8 mouse cellular contexts compared by ENCODE assay signal in genomic region chr2:29054545-29054935, GRCm38 (mm10). TPM values are rescaled to one million over a fixed set of nuclear protein-coding genes. Genes with fewer than 3 reads are reported as not detected.
A peak's percentile ranks its signal among the peaks of the same experiment; 100 is the strongest.
DNase-seq lines count a peak whose midpoint lies in the region; ATAC-seq and TF ChIP-seq lines count a peak whose summit lies in the region.

No protein-coding gene starts in this region.

- peaks cover 8% of the 10 kb centered on the region for H3K4me1 ChIP-seq in heart, embryonic 13.5 days
- H3K4me1 ChIP-seq in MEL (ENCODE audit: control insufficient read depth in 1 of 2, insufficient read depth in 2 of 2, low read length in 2 of 2): peaks cover 0 to 10% of the 10 kb centered on the region in 2 experiments; a peak in 2 of 4 replicates
- no peaks in the 10 kb centered on the region for H3K4me1 ChIP-seq in hindbrain, embryonic 11.5 days (replicated peaks; ENCODE audit: control insufficient read depth, insufficient read depth, low read length)
- H3K4me1 ChIP-seq in midbrain, embryonic 10.5 days: peaks cover 50% of the 10 kb centered on the region

- 1% methylated on average over 30 of the region's 30 CpGs for WGBS in heart, embryonic 13.5 days
- WGBS in hindbrain, embryonic 11.5 days: 2% methylated on average over 30 of the region's 30 CpGs
- 1% methylated on average over 30 of the region's 30 CpGs for WGBS in midbrain, embryonic 10.5 days

- H3K4me2 ChIP-seq in heart, embryonic 13.5 days: peak overlapping the region; percentile 81
- peak overlapping the region; percentile 82 for H3K4me2 ChIP-seq in hindbrain, embryonic 11.5 days (replicated peaks; ENCODE audit: low read depth, low read length)

- H3K36me3 ChIP-seq in heart, embryonic 13.5 days: no peaks in the 10 kb centered on the region
- H3K36me3 ChIP-seq in MEL (ENCODE audit: control insufficient read depth in 1 of 2, insufficient read depth in 2 of 2, low read length in 2 of 2): peaks cover 0 to 7% of the 10 kb centered on the region in 2 experiments; a peak in 2 of 4 replicates
- H3K36me3 ChIP-seq in hindbrain, embryonic 11.5 days (ENCODE audit: control insufficient read depth, insufficient read depth, low read length): no peaks in the 10 kb centered on the region
- no peaks in the 10 kb centered on the region for H3K36me3 ChIP-seq in midbrain, embryonic 10.5 days

- no peak overlapping the region for H3K27ac ChIP-seq in heart, embryonic 13.5 days (replicated peaks)
- H3K27ac ChIP-seq in MEL (ENCODE audit: control insufficient read depth, low read depth, low read length): no peak overlapping the region; the same call in 1 of the 2 replicates
- no peak overlapping the region for H3K27ac ChIP-seq in hindbrain, embryonic 11.5 days (ENCODE audit: low read depth, low read length)
- peak overlapping the region; percentile 91 for H3K27ac ChIP-seq in midbrain, embryonic 10.5 days (replicated peaks)

- no peaks in the 10 kb centered on the region; the same call in 1 of the 2 replicates for H3K79me2 ChIP-seq in MEL (ENCODE audit: control insufficient read depth, insufficient read depth, low read length, poor library complexity)

- peak overlapping the region; percentile 83 for H3K9ac ChIP-seq in heart, embryonic 13.5 days
- H3K9ac ChIP-seq in MEL (ENCODE audit: control insufficient read depth, low read depth, low read length, poor library complexity, severe bottlenecking): peak overlapping the region; percentile 77
- 0 out of 2 replicates have a peak overlapping the region, but pooled peaks have one; percentile 49 for H3K9ac ChIP-seq in hindbrain, embryonic 11.5 days (ENCODE audit: low read depth, low read length)

- DNase-seq in heart, adult 8-10 months (ENCODE audit: low spot score): no peak
- DNase-seq in MEL (ENCODE audit: low read depth, low spot score): no peak
- DNase-seq in hindbrain, embryonic 11.5 days (ENCODE audit: low spot score): peak; percentile 23
- no peak for DNase-seq in midbrain, embryonic 10.5 days (ENCODE audit: low spot score)
- DNase-seq in adipocyte (ENCODE audit: low spot score): no peak
- no peak for DNase-seq in cerebellum, adult 9-11 months
- DNase-seq in spleen, postnatal 14 days (ENCODE audit: low spot score in 2 of 2): no peak

- ATAC-seq in heart, embryonic 13.5 days (ENCODE audit: extremely low read depth, insufficient number of reproducible peaks, low FRiP score, low TSS enrichment): no peak
- no peak for ATAC-seq in hindbrain, embryonic 11.5 days (ENCODE audit: low FRiP score)

- TF ChIP-seq CTCF in MEL (IDR thresholded peaks at IDR 0.05 in 2 of 3, conservative IDR thresholded peaks at IDR 0.05 in 1 of 3; ENCODE audit: control insufficient read depth in 1 of 3, insufficient read depth in 1 of 3, low read depth in 2 of 3, low read length in 3 of 3, poor library complexity in 1 of 3, severe bottlenecking in 1 of 3): no peak

- peaks cover 42% of the 10 kb centered on the region for H3K27me3 ChIP-seq in heart, embryonic 13.5 days (replicated peaks)
- no peaks in the 10 kb centered on the region for H3K27me3 ChIP-seq in MEL (ENCODE audit: control insufficient read depth in 1 of 2, insufficient read depth in 2 of 2, low read length in 2 of 2)
- peaks cover 11% of the 10 kb centered on the region for H3K27me3 ChIP-seq in hindbrain, embryonic 11.5 days (ENCODE audit: control insufficient read depth, insufficient read depth, low read length)
- H3K27me3 ChIP-seq in midbrain, embryonic 10.5 days (ENCODE audit: low read depth, poor library complexity, severe bottlenecking): peaks cover 69% of the 10 kb centered on the region

- H3K9me3 ChIP-seq in heart, embryonic 13.5 days: no peaks in the 10 kb centered on the region
- no peaks in the 10 kb centered on the region for H3K9me3 ChIP-seq in MEL (replicated peaks; ENCODE audit: insufficient read depth, low read length)
- no peaks in the 10 kb centered on the region for H3K9me3 ChIP-seq in hindbrain, embryonic 11.5 days (ENCODE audit: control insufficient read depth, low read length)
- H3K9me3 ChIP-seq in midbrain, embryonic 10.5 days (replicated peaks): no peaks in the 10 kb centered on the region

- peak overlapping the region; percentile 62 for H3K4me3 ChIP-seq in heart, embryonic 13.5 days
- H3K4me3 ChIP-seq in MEL (ENCODE audit: control insufficient read depth in 1 of 2, insufficient read depth in 1 of 2, low read depth in 2 of 2, low read length in 2 of 2): peak overlapping the region; percentile 59 to 67
- H3K4me3 ChIP-seq in hindbrain, embryonic 11.5 days (ENCODE audit: low read depth, low read length): peak overlapping the region; percentile 37
- H3K4me3 ChIP-seq in midbrain, embryonic 10.5 days: peak overlapping the region; percentile 66

- TF ChIP-seq RAD21 in MEL (IDR thresholded peaks at IDR 0.05; ENCODE audit: low read depth, low read length): no peak

- no peak for TF ChIP-seq EP300 in MEL (IDR thresholded peaks at IDR 0.05; ENCODE audit: low read depth in 1 of 2, low read length in 2 of 2)

- TF ChIP-seq POLR2A in MEL (IDR thresholded peaks at IDR 0.05; ENCODE audit: control insufficient read depth in 1 of 2, insufficient read depth in 1 of 2, low read depth in 1 of 2, low read length in 2 of 2, poor library complexity in 1 of 2): no peak

TF ChIP-seq in MEL, 35 proteins besides CTCF, POLR2A, EP300 and RAD21:
- TF ChIP-seq ZKSCAN1 (IDR thresholded peaks at IDR 0.05; ENCODE audit: low read depth, low read length) (no peak), SMC3 (IDR thresholded peaks at IDR 0.05; ENCODE audit: low read depth, low read length) (no peak), CHD1 (IDR thresholded peaks at IDR 0.05; ENCODE audit: low read depth, low read length) (no peak), UBTF (IDR thresholded peaks at IDR 0.05; ENCODE audit: borderline replicate concordance, insufficient read depth, low read depth, low read length) (no peak), KAT2A (conservative IDR thresholded peaks at IDR 0.05; ENCODE audit: low read depth, low read length) (no peak), JUND (IDR thresholded peaks at IDR 0.05; ENCODE audit: low read depth, low read length) (no peak), GABPA (IDR thresholded peaks at IDR 0.05; ENCODE audit: low read depth, low read length) (no peak), MAFK (IDR thresholded peaks at IDR 0.05; ENCODE audit: borderline replicate concordance, low read depth, low read length) (no peak), NELFE (IDR thresholded peaks at IDR 0.05; ENCODE audit: low read depth, low read length) (no peak), MYB (IDR thresholded peaks at IDR 0.05; ENCODE audit: low read depth, low read length) (no peak), USF1 (IDR thresholded peaks at IDR 0.05; ENCODE audit: low read depth, low read length) (no peak), TAL1 (IDR thresholded peaks at IDR 0.05; ENCODE audit: low read length) (no peak), SIN3A (IDR thresholded peaks at IDR 0.05; ENCODE audit: low read length) (no peak), MXI1 (IDR thresholded peaks at IDR 0.05; ENCODE audit: low read depth, low read length) (no peak), CHD2 (IDR thresholded peaks at IDR 0.05; ENCODE audit: low read length) (no peak)

RNA-seq across cellular contexts. Expression of gene Cfap77, which starts 0.3 kb away (rescaled TPM):
- 0.19 and 0.20 TPM in 2 replicates for polyA plus RNA-seq in heart, embryonic 13.5 days (2015; fragmentation: Nextera tagmentation; extraction: Ambion mirVana)
- not detected for total RNA-seq in heart, adult 8-10 months (2022)
- 0.95 and 1.1 TPM in 2 replicates for total RNA-seq in MEL (2012; rRNA removed)
- polyA plus RNA-seq in MEL (2012; ENCODE audit: insufficient read depth in 1 of 2, insufficient read length in 2 of 2, low read depth in 1 of 2, low replicate concordance in 2 of 2, missing spikeins in 1 of 2): 1 to 10 TPM in 1 of 2 experiments, not detected in 1; 2.4 TPM
- 0.51 and 0.75 TPM in 2 replicates for polyA plus RNA-seq in hindbrain, embryonic 11.5 days (2014; fragmentation: Nextera tagmentation; extraction: Ambion mirVana)
- 1.0 and 2.4 TPM in 2 replicates for polyA plus RNA-seq in midbrain, embryonic 10.5 days (2016; fragmentation: Nextera tagmentation; extraction: Ambion mirVana)

RNA-seq across cellular contexts. Expression of gene Ttf1, which starts 5.5 kb away (rescaled TPM):
- 5.0 and 6.0 TPM in 2 replicates for polyA plus RNA-seq in heart, embryonic 13.5 days (2015; fragmentation: Nextera tagmentation; extraction: Ambion mirVana)
- total RNA-seq in heart, adult 8-10 months (2022): 1 to 10 TPM; 5.2 to 6.3 (median 6.1) TPM
- 12.7 and 13.5 TPM in 2 replicates for total RNA-seq in MEL (2012; rRNA removed)
- polyA plus RNA-seq in MEL (2012; ENCODE audit: insufficient read depth in 1 of 2, insufficient read length in 2 of 2, low read depth in 1 of 2, low replicate concordance in 2 of 2, missing spikeins in 1 of 2): 10 to 100 TPM in 1 of 2 experiments, not detected in 1; 15.6 TPM
- polyA plus RNA-seq in hindbrain, embryonic 11.5 days (2014; fragmentation: Nextera tagmentation; extraction: Ambion mirVana): 11.2 and 11.6 TPM in 2 replicates
- polyA plus RNA-seq in midbrain, embryonic 10.5 days (2016; fragmentation: Nextera tagmentation; extraction: Ambion mirVana): 11.9 and 12.6 TPM in 2 replicates
